ENCODE assay signal across 17 mouse cellular contexts in the genomic region with DNA sequence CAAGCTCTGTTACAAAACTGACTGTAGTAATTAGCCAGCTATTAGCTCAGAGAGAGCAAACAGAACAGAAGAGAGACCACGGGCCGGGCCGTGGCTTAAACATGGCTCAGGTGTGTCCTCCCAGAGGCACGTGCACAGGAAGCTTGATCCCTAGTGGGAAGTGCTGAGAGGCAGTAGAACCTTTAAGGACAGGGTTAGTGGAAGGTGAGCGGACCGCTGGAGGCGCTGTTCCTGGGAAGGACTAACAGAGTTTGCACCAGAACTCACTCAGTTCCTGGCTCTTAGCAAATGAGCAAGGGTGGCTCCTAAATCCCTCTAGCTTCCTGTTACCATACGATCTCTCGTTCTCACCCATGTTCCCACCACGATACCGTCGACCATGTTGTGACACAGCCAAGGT. TPM values are rescaled to one million over a fixed set of nuclear protein-coding genes. Genes with fewer than 3 reads are reported as not detected.
DNase-seq lines count a peak whose midpoint lies in the region; ATAC-seq and TF ChIP-seq lines count a peak whose summit lies in the region.
"Had no signal": no experiment of that assay in that cellular context is flagged by ENCODE, and none has a peak within 500 bp of the region (broad histone marks: within the 10 kb centered on the region; RNA-seq: fewer than 3 reads in every experiment).

No protein-coding gene starts in this region.

- no peaks in the 10 kb centered on the region for H3K36me3 ChIP-seq in liver, embryonic 14.5 days (replicated peaks; ENCODE audit: control insufficient read depth, insufficient read depth, low read depth)
- no peaks in the 10 kb centered on the region; the same call in 1 of the 2 replicates for H3K36me3 ChIP-seq in liver, embryonic 11.5 days (ENCODE audit: control insufficient read depth, insufficient read depth, low read length)
- peaks cover 4% of the 10 kb centered on the region for H3K36me3 ChIP-seq in ES-E14 (ENCODE audit: control insufficient read depth, insufficient read depth, low read length, poor library complexity, severe bottlenecking)
- H3K36me3 ChIP-seq in midbrain, embryonic 13.5 days, result no peaks in the 10 kb centered on the region
- H3K36me3 ChIP-seq: embryonic facial prominence, embryonic 15.5 days; forebrain, embryonic 12.5 days; hindbrain, embryonic 10.5 days; limb, embryonic 15.5 days; neural tube, embryonic 13.5 days had no signal

- in situ Hi-C loops in ES-E14 (cut with MboI; ENCODE audit: low sequenced_read_pairs in 2 of 2, unreplicated experiment in 2 of 2), result loop anchor here in 1 of 2 experiments (10.0 kb wide), 1 partner anchor 344 kb away; no protein-coding TSS in a partner anchor

- H3K9ac ChIP-seq in liver, embryonic 14.5 days (replicated peaks), result no peak overlapping the region
- no peak overlapping the region for H3K9ac ChIP-seq in liver, embryonic 11.5 days (ENCODE audit: low read depth, low read length)
- no peak overlapping the region for H3K9ac ChIP-seq in ES-E14 (ENCODE audit: insufficient read depth, low read depth, low read length, poor library complexity, severe bottlenecking)
- H3K9ac ChIP-seq in midbrain, embryonic 13.5 days (replicated peaks), result no peak overlapping the region
- H3K9ac ChIP-seq: embryonic facial prominence, embryonic 15.5 days; forebrain, embryonic 12.5 days; limb, embryonic 15.5 days; neural tube, embryonic 13.5 days had no signal

- H3K4me3 ChIP-seq in liver, embryonic 14.5 days (ENCODE audit: insufficient read depth in 1 of 2, low read depth in 2 of 2, low read length in 2 of 2), result no peak overlapping the region
- H3K4me3 ChIP-seq in liver, embryonic 11.5 days (ENCODE audit: low read depth, low read length), result no peak overlapping the region
- H3K4me3 ChIP-seq in ES-E14 (ENCODE audit: insufficient read depth in 1 of 2, low read depth in 1 of 2, low read length in 2 of 2, poor library complexity in 1 of 2, severe bottlenecking in 1 of 2), result no peak overlapping the region; a peak in 1 of 4 replicates
- H3K4me3 ChIP-seq in midbrain, embryonic 13.5 days (replicated peaks), result no peak overlapping the region
- H3K4me3 ChIP-seq: embryonic facial prominence, embryonic 15.5 days; forebrain, embryonic 12.5 days; hindbrain, embryonic 10.5 days; limb, embryonic 15.5 days; neural tube, embryonic 13.5 days had no signal

- ATAC-seq in liver, embryonic 14.5 days (ENCODE audit: insufficient read depth), result no peak
- ATAC-seq in liver, embryonic 11.5 days (replicated peaks; ENCODE audit: low FRiP score), result no peak
- peak; percentile 18; the same call in 1 of the 2 replicates for ATAC-seq in granulocyte monocyte progenitor cell, adult 5-6 weeks (replicated peaks; ENCODE audit: poor library complexity, severe bottlenecking)
- no peak for ATAC-seq in midbrain, embryonic 13.5 days
- ATAC-seq: Patski had no signal

- no peak for DNase-seq in liver, embryonic 14.5 days (ENCODE audit: low read depth in 3 of 3, low spot score in 3 of 3)
- DNase-seq in liver, embryonic 11.5 days (ENCODE audit: low spot score), result no peak
- DNase-seq in ES-E14 (ENCODE audit: low read depth, low spot score), result peak; percentile 68
- DNase-seq in thymus, postnatal 14 days, result peak; percentile 37
- DNase-seq in cerebellum, adult 9-11 months, result no peak
- DNase-seq: adrenal gland, adult 8-10 months; cerebellum, adult 2 months; layer of hippocampus, adult 9-11 months; lung, postnatal 36 days had no signal

- no peaks in the 10 kb centered on the region for H3K27me3 ChIP-seq in liver, embryonic 14.5 days (ENCODE audit: control insufficient read depth, insufficient read depth, low read length)
- H3K27me3 ChIP-seq in liver, embryonic 11.5 days (replicated peaks; ENCODE audit: control insufficient read depth, insufficient read depth, low read length), result no peaks in the 10 kb centered on the region
- H3K27me3 ChIP-seq in midbrain, embryonic 13.5 days, result no peaks in the 10 kb centered on the region
- H3K27me3 ChIP-seq: embryonic facial prominence, embryonic 15.5 days; forebrain, embryonic 12.5 days; limb, embryonic 15.5 days; neural tube, embryonic 13.5 days; Patski had no signal

- no peak overlapping the region for H3K4me2 ChIP-seq in liver, embryonic 14.5 days (ENCODE audit: low read depth)
- no peak overlapping the region for H3K4me2 ChIP-seq in liver, embryonic 11.5 days
- no peak overlapping the region for H3K4me2 ChIP-seq in midbrain, embryonic 13.5 days (replicated peaks)
- H3K4me2 ChIP-seq: embryonic facial prominence, embryonic 15.5 days; forebrain, embryonic 12.5 days; limb, embryonic 15.5 days; neural tube, embryonic 13.5 days had no signal

- no peaks in the 10 kb centered on the region for H3K9me3 ChIP-seq in liver, embryonic 14.5 days (ENCODE audit: control insufficient read depth, low read length)
- H3K9me3 ChIP-seq in liver, embryonic 11.5 days (ENCODE audit: control insufficient read depth, low read length), result no peaks in the 10 kb centered on the region
- H3K9me3 ChIP-seq in ES-E14 (ENCODE audit: control insufficient read depth, insufficient read depth, low read depth, low read length), result no peaks in the 10 kb centered on the region
- H3K9me3 ChIP-seq in midbrain, embryonic 13.5 days, result no peaks in the 10 kb centered on the region
- H3K9me3 ChIP-seq: embryonic facial prominence, embryonic 15.5 days; forebrain, embryonic 12.5 days; hindbrain, embryonic 10.5 days; limb, embryonic 15.5 days; neural tube, embryonic 13.5 days had no signal

- H3K4me1 ChIP-seq in liver, embryonic 14.5 days (replicated peaks; ENCODE audit: control insufficient read depth in 2 of 2, insufficient read depth in 2 of 2, low read length in 1 of 2), result peaks cover 0 to 10% of the 10 kb centered on the region in 2 experiments; a peak in 3 of 4 replicates
- peaks cover 4% of the 10 kb centered on the region; the same call in 1 of the 2 replicates for H3K4me1 ChIP-seq in liver, embryonic 11.5 days (replicated peaks; ENCODE audit: control insufficient read depth, insufficient read depth, low read length)
- H3K4me1 ChIP-seq in ES-E14 (ENCODE audit: control insufficient read depth in 2 of 2, insufficient read depth in 2 of 2, low read length in 2 of 2, poor library complexity in 1 of 2), result peaks cover 6% of the 10 kb centered on the region in 2 experiments; a peak in 3 of 4 replicates
- H3K4me1 ChIP-seq in midbrain, embryonic 13.5 days (replicated peaks), result peaks cover 4% of the 10 kb centered on the region
- H3K4me1 ChIP-seq: limb, embryonic 15.5 days had no signal

- peak; percentile 39 for TF ChIP-seq CTCF in liver, embryonic 14.5 days (IDR thresholded peaks at IDR 0.05; ENCODE audit: low read depth)

- H3K27ac ChIP-seq in liver, embryonic 14.5 days, result no peak overlapping the region
- no peak overlapping the region for H3K27ac ChIP-seq in liver, embryonic 11.5 days (ENCODE audit: low read depth, low read length)
- H3K27ac ChIP-seq in ES-E14 (ENCODE audit: insufficient read depth, low read depth, low read length, poor library complexity, severe bottlenecking), result no peak overlapping the region
- H3K27ac ChIP-seq in midbrain, embryonic 13.5 days, result no peak overlapping the region
- H3K27ac ChIP-seq: embryonic facial prominence, embryonic 15.5 days; forebrain, embryonic 12.5 days; hindbrain, embryonic 10.5 days; limb, embryonic 15.5 days; neural tube, embryonic 13.5 days had no signal

- WGBS in liver, embryonic 14.5 days (ENCODE audit: insufficient replicate concordance), result 65% methylated on average over 12 of the region's 12 CpGs
- WGBS in liver, embryonic 11.5 days, result 70% methylated on average over 12 of the region's 12 CpGs
- WGBS in midbrain, embryonic 13.5 days, result 74% methylated on average over 12 of the region's 12 CpGs

- no peak for TF ChIP-seq EP300 in liver, embryonic 14.5 days (IDR thresholded peaks at IDR 0.05; ENCODE audit: low read depth)

TF ChIP-seq in ES-E14, 5 proteins besides CTCF, POLR2A, EP300 and RAD21:
- TF ChIP-seq CHD2 (IDR thresholded peaks at IDR 0.05; ENCODE audit: low read depth, low read length), result no peak
- no peak for TF ChIP-seq ZNF384 (IDR thresholded peaks at IDR 0.05; ENCODE audit: low read depth, low read length)
- no peak for TF ChIP-seq HCFC1 (IDR thresholded peaks at IDR 0.05; ENCODE audit: borderline replicate concordance, insufficient read depth, low read length)
- TF ChIP-seq ZC3H11A (IDR thresholded peaks at IDR 0.05; ENCODE audit: borderline replicate concordance, low read depth, low read length), result no peak
- TF ChIP-seq MAFK (IDR thresholded peaks at IDR 0.05; ENCODE audit: insufficient read depth, low read depth, low read length), result no peak

RNA-seq across cellular contexts. Expression of gene Dcaf17, which starts 6.2 kb away (rescaled TPM):
- 1.8 and 3.2 TPM in 2 replicates for polyA plus RNA-seq in liver, embryonic 14.5 days (2012; rRNA removed)
- polyA plus RNA-seq in liver, embryonic 14.5 days (2014; fragmentation: Nextera tagmentation; extraction: Ambion mirVana), result 11.8 and 12.1 TPM in 2 replicates
- polyA plus RNA-seq in liver, embryonic 11.5 days (2014; fragmentation: Nextera tagmentation; extraction: Ambion mirVana), result 34.6 and 39.0 TPM in 2 replicates
- 14.4 and 20.0 TPM in 2 replicates for total RNA-seq in ES-E14 (2012; rRNA removed)
- 11.3 and 14.7 TPM in 2 replicates for total RNA-seq in granulocyte monocyte progenitor cell, adult 5-6 weeks (2014; fragmentation: Nextera tagmentation)
- total RNA-seq in granulocyte monocyte progenitor cell, adult 5-6 weeks (2017), result 13.0 and 19.5 TPM in 2 replicates
- 36.5 and 38.6 TPM in 2 replicates for polyA plus RNA-seq in midbrain, embryonic 13.5 days (2015; fragmentation: Nextera tagmentation; extraction: Ambion mirVana)

RNA-seq across cellular contexts. Expression of gene Mettl8, which starts 6.5 kb away (rescaled TPM):
- 4.3 and 5.3 TPM in 2 replicates for polyA plus RNA-seq in liver, embryonic 14.5 days (2012; rRNA removed)
- polyA plus RNA-seq in liver, embryonic 14.5 days (2014; fragmentation: Nextera tagmentation; extraction: Ambion mirVana), result 9.4 and 9.7 TPM in 2 replicates
- 21.9 and 24.1 TPM in 2 replicates for polyA plus RNA-seq in liver, embryonic 11.5 days (2014; fragmentation: Nextera tagmentation; extraction: Ambion mirVana)
- total RNA-seq in ES-E14 (2012; rRNA removed), result 18.0 and 30.2 TPM in 2 replicates
- 30.9 and 32.7 TPM in 2 replicates for total RNA-seq in granulocyte monocyte progenitor cell, adult 5-6 weeks (2014; fragmentation: Nextera tagmentation)
- 22.7 and 23.1 TPM in 2 replicates for total RNA-seq in granulocyte monocyte progenitor cell, adult 5-6 weeks (2017)
- polyA plus RNA-seq in midbrain, embryonic 13.5 days (2015; fragmentation: Nextera tagmentation; extraction: Ambion mirVana), result 13.4 and 15.8 TPM in 2 replicates

Comparison
In these comparisons a context has a peak if more than half of its experiments do, and no peak if none do; other contexts are left out.
1. DNase-seq: peak in ES-E14 (single experiment) and thymus, postnatal 14 days (single experiment); none in liver, embryonic 14.5 days (0 of 3), liver, embryonic 11.5 days (single experiment) and cerebellum, adult 9-11 months (single experiment).